Mouse (Mus musculus) forebrain, embryonic 10.5 days (tissue): Measurements from ENCODE around the gene Sec22b. TPM values are rescaled to one million over a fixed set of nuclear protein-coding genes. Genes with fewer than 3 reads are reported as not detected.
A peak's percentile ranks its signal among the peaks of the same experiment; 100 is the strongest.

Source experiments
- DNase-seq: peaks from one replicate; pipeline ENCODE4 v3.0.0-alpha.2; 2017; ENCODE audit warnings: low spot score; ENCODE audit errors: extremely low spot score
- H3K27ac ChIP-seq: fragments of 300-500 bp; sonication (generic); 2 replicates; pipeline ENCODE4 v1.5.1; 2016; ENCODE audit warnings: mild to moderate bottlenecking
- H3K27me3 ChIP-seq: fragments of 300-500 bp; sonication (generic); 2 replicates; pipeline ENCODE4 v1.6.1; 2016; ENCODE audit warnings: mild to moderate bottlenecking; ENCODE audit not compliant: poor library complexity, severe bottlenecking
- H3K36me3 ChIP-seq: fragments of 300-500 bp; sonication (generic); replicated peaks from 2 replicates; pipeline ENCODE4 v1.6.1; 2016; ENCODE audit warnings: mild to moderate bottlenecking, moderate library complexity
- H3K4me1 ChIP-seq: fragments of 300-500 bp; sonication (generic); 2 replicates; pipeline ENCODE4 v1.6.1; 2016
- H3K4me3 ChIP-seq: fragments of 300-500 bp; sonication (generic); 2 replicates; pipeline ENCODE4 v1.5.1; 2016; ENCODE audit warnings: mild to moderate bottlenecking, moderate library complexity
- H3K9me3 ChIP-seq: fragments of 300-500 bp; sonication (generic); 2 replicates; pipeline ENCODE4 v1.6.1; 2016; ENCODE audit warnings: mild to moderate bottlenecking, moderate library complexity
- WGBS: fragments of 180-500 bp; shearing (Covaris S2); methylation state at CpG from one replicate; pipeline ENCODE4 v1.1.7; 2016; 5-methylcytosine and 5-hydroxymethylcytosine counted together
- polyA plus RNA-seq: library from polyadenylated mRNA; unstranded; fragments of >200 nt; fragmentation: Nextera tagmentation; extraction: Ambion mirVana; gene quantifications from 2 replicates; pipeline ENCODE4 v1.2.1, GENCODE M21; 2016

Sec22b gene
- 114 TPM in 2 replicates for polyA plus RNA-seq

DNA sequence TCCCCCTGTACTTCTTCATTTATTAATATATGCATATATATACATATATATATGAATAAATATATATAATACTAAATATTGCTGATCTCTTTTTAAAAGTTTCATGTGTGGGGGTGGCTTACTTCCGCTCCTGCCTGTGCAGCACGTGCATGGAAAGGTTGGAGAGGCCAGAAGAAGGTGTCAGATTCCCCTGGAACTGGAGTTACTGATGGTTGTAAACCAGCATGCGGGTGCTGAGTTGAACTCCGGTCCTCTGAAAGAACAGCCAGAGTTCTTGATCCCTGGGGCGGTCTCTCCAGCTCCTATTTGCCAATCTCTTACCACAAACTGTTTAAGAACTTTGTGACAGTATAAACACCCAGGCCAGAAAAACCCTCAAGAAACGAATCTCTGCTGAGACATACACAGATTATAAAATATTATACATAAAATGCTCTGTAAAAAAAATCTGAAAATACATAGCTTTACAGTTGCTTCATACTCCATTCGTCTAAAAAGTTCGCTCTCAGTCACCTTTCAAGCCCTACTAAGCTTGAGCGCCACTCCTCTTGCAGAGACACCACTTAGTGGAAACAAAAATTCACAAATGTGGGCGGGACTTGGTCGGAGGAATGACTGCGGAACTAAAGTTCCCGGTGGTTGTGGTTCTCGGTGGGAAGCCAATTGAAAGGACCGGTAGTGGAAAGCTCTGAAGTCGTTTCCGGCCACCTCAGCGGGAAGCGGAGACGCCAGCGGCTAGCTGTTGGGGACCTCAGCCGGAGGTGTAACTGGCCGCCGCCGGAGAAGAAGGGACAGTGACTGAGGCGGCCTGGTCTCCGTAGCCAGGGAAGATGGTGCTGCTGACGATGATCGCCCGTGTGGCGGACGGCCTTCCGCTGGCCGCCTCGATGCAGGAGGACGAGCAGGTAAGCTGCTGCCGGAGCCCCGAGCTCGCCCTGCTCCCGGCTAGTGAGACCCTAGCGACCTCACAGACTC, at the start of gene Sec22b:
Sec22b (plus strand) TSS at position 675 of the 975 bp plus-strand sequence.
- peak; percentile 86 for DNase-seq
- H3K36me3 ChIP-seq = no peaks in the 10 kb centered on the region
- peak within 1 kb of the TSS; percentile 91 for H3K4me3 ChIP-seq
- peaks cover 18% of the 10 kb centered on the region for H3K4me1 ChIP-seq
- peak within 1 kb of the TSS; percentile 89 for H3K27ac ChIP-seq
- H3K27me3 ChIP-seq = no peaks in the 10 kb centered on the region
- no peaks in the 10 kb centered on the region for H3K9me3 ChIP-seq
- 6% methylated on average over 41 of the region's 41 CpGs for WGBS

DNA sequence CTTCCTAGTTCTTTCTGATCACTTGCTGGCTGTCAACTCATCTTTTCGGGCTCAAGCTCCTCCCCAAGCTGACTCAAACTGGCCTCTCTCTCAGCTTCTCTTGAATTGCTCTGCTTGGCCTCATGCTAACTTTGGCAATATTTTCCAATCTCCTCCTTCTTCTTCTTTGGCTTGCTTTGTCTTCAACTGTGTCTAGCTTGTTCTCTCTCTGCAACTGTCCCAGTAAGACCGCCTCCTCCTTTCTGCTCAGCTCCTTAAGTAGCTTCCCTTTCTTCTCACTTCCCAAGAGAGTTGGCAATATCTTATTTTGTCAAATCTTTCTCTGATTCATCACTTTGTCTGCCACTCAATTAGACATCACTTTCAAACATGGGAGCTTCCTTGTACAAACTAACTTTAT, 49.2 kb upstream of the Sec22b start:
- Histone ChIP-seq H3K27me3 (no peaks in the 10 kb centered on the region), H3K4me3 (no peak overlapping the region), H3K36me3 (no peaks in the 10 kb centered on the region), H3K27ac (no peak overlapping the region), H3K4me1 (no peaks in the 10 kb centered on the region), H3K9me3 (no peaks in the 10 kb centered on the region)
- DNase-seq = no peak
- 89% methylated on average over 2 of the region's 2 CpGs for WGBS

GRCm38 (mm10) chr3:97854575-97855384, 46.2 kb upstream of the Sec22b start:
- Histone ChIP-seq H3K4me3 (no peak overlapping the region), H3K36me3 (no peaks in the 10 kb centered on the region), H3K27me3 (no peaks in the 10 kb centered on the region), H3K4me1 (no peaks in the 10 kb centered on the region), H3K27ac (no peak overlapping the region), H3K9me3 (no peaks in the 10 kb centered on the region)
- 81% methylated on average over 9 of the region's 9 CpGs for WGBS
- DNase-seq = no peak

GRCm38 (mm10) chr3:97859400-97859799, 41.6 kb upstream of the Sec22b start:
- 86% methylated on average over 1 of the region's 1 CpGs for WGBS

GRCm38 (mm10) chr3:97860820-97861451, 40.1 kb upstream of the Sec22b start:
- no peaks in the 10 kb centered on the region for H3K4me1 ChIP-seq
- peaks cover 12% of the 10 kb centered on the region for H3K27me3 ChIP-seq
- H3K9me3 ChIP-seq = no peaks in the 10 kb centered on the region
- 93% methylated on average over 7 of the region's 7 CpGs for WGBS
- H3K36me3 ChIP-seq = no peaks in the 10 kb centered on the region
- H3K27ac ChIP-seq = no peak overlapping the region
- no peak overlapping the region for H3K4me3 ChIP-seq
- no peak for DNase-seq

More at GRCm38 (mm10) chr3:97859400-97859799, 41.6 kb upstream of the Sec22b start:
- no peaks in the 10 kb centered on the region for H3K27me3 ChIP-seq
- H3K36me3 ChIP-seq = no peaks in the 10 kb centered on the region
- H3K27ac ChIP-seq = no peak overlapping the region
- no peak for DNase-seq
- no peak overlapping the region for H3K4me3 ChIP-seq
- no peaks in the 10 kb centered on the region for H3K4me1 ChIP-seq
- H3K9me3 ChIP-seq = no peaks in the 10 kb centered on the region

DNA sequence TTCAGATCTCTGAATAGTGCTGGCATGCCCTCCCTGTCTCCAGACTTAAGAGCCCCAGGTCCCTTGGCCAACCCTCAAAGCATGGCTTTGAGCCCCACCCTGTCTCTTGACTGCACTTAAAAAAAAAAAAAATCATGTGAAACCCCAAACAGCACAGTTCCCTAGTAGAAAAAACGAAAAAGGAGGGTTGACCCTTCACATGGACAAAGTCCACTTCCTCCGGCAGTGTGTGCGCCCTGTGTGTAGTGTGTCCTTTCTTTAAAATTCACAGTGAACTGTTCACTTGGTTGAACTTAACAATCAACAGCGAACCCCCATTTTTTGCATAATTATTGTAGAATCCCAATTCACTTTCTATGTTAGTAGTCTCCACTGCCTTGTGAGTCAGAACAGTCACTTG, 34.3 kb upstream of the Sec22b start:
- Histone ChIP-seq H3K27me3 (peaks cover 55% of the 10 kb centered on the region), H3K36me3 (no peaks in the 10 kb centered on the region), H3K9me3 (no peaks in the 10 kb centered on the region), H3K4me3 (no peak overlapping the region), H3K27ac (no peak overlapping the region), H3K4me1 (peaks cover 16% of the 10 kb centered on the region)
- WGBS = 55% methylated on average over 4 of the region's 4 CpGs
- no peak for DNase-seq

DNA sequence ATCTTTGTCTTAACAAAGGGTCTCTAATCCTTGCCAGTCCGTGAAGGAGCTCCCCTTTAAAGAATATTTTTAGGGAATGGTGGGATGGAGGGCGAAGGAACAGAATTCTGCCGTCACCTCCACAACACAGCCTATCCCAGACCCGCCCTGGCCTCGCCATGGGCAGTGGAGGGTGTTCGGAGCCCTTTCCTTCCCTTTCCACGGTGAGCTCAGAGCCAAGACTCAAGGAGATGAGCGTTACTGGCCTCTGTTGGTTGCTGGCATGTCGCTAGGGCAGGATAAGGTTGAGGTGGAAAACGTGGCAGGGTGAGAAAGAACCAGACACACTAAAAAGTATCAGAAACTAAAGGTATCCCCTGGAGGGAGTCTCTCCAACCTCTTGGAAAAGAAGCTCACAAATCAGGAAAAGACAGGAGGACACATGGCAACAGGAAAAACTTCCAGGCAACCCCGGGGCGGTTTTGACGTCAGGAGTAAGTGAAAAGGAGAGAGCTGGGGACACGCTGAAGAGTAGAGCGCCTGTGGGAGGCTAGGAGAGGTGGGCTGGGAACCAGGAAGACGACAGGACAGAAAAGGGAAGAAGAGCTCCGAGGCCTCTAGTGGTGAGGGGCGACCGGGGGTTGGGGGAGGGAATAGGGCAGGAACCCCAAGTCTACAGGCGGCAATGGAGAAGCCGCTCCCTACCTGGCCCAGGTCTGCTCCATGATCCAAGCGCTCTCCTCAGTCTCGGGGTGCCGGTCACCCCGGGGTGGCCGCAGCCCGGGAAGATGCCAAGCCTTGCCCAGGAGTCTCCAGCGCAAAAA, 33.6 kb upstream of the Sec22b start:
- no peaks in the 10 kb centered on the region for H3K9me3 ChIP-seq
- peak; percentile 22 for DNase-seq
- peak overlapping the region; percentile 54 for H3K4me3 ChIP-seq
- 2% methylated on average over 28 of the region's 28 CpGs for WGBS
- H3K4me1 ChIP-seq = peaks cover 16% of the 10 kb centered on the region
- H3K36me3 ChIP-seq = no peaks in the 10 kb centered on the region
- peaks cover 55% of the 10 kb centered on the region for H3K27me3 ChIP-seq
- no peak overlapping the region for H3K27ac ChIP-seq

DNA sequence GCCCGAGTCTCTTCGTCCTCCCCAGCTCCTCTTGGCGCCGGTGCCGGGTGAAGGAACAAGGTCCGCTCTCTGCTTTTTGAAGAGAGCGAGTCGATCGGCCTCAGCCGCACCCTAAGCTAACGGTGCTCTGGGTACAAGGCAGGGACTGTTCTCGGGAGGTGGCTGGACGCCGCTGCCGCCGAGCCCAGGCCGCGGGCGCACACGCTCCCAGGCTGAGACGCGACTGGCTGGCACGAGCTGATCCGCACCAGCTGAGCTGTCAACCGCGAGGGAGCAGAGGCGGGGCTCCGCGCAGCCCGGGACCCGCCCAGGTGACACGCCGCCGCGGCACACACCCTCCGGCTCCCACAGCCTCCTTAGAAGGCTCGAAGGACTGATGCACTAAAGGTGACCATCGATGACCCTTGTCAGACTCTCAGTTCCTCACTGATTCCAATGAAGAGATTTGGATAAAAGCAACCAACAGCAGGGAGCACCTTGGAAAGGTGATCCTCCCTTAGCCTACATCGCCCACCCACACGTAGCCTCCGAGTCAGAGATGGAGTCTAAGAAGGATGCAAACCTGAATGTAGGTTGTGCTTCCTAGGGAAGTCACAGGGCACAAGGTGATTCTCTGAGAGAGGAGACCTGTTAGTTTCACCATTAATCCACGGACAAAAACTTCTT, 32.8 kb upstream of the Sec22b start:
- H3K27ac ChIP-seq = no peak overlapping the region
- H3K4me3 ChIP-seq = peak overlapping the region; percentile 54
- peaks cover 55% of the 10 kb centered on the region for H3K27me3 ChIP-seq
- H3K9me3 ChIP-seq = no peaks in the 10 kb centered on the region
- WGBS = 4% methylated on average over 42 of the region's 42 CpGs
- no peaks in the 10 kb centered on the region for H3K36me3 ChIP-seq
- peaks cover 16% of the 10 kb centered on the region for H3K4me1 ChIP-seq
- DNase-seq = peak; percentile 46

DNA sequence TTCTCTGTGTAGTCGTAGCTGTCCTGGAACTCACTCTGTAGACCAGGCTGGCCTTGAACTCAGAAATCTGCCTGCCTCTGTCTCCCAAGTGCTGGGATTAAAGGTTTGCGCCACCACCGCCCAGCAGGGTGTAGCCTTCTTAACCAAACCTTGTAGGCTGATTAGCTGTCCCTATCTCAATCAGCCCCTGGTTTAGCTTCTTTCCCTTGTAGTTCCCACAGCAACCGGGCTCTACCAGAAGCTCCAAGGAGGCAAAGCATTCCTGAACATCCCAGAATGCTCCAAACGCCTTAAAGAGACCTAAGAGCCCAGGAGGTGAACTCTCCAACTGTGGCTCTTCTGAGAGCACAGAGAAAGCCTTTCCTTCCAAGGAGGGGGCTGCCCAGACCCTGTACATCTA, 32.3 kb upstream of the Sec22b start:
- Histone ChIP-seq H3K27ac (no peak overlapping the region), H3K27me3 (peaks cover 55% of the 10 kb centered on the region), H3K9me3 (no peaks in the 10 kb centered on the region), H3K36me3 (no peaks in the 10 kb centered on the region), H3K4me3 (no peak overlapping the region), H3K4me1 (peaks cover 16% of the 10 kb centered on the region)
- 43% methylated on average over 5 of the region's 5 CpGs for WGBS
- no peak for DNase-seq

DNA sequence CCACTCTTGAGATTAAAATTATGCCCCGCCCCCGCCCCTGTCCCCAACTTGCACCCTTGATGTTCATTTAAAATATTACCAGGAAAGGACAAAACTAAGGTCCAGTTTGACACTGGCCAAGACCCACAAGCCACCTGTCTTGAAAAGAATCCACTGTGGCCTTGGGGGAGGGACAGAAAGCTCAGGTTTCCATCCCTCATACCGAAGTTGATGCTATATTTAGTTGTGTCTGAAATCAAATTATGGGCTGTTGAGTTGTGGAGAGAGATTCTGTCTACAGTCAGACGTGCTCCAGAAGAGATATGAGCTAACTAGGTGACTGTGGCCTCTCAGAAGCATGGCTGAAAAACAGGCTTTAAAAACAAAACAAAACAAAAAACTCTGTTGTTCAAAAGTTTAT, 31.3 kb upstream of the Sec22b start:
- DNase-seq = no peak
- H3K27ac ChIP-seq = no peak overlapping the region
- H3K4me1 ChIP-seq = peaks cover 20% of the 10 kb centered on the region
- 76% methylated on average over 4 of the region's 4 CpGs for WGBS
- H3K36me3 ChIP-seq = no peaks in the 10 kb centered on the region
- no peaks in the 10 kb centered on the region for H3K9me3 ChIP-seq
- H3K27me3 ChIP-seq = peaks cover 55% of the 10 kb centered on the region
- H3K4me3 ChIP-seq = no peak overlapping the region

DNA sequence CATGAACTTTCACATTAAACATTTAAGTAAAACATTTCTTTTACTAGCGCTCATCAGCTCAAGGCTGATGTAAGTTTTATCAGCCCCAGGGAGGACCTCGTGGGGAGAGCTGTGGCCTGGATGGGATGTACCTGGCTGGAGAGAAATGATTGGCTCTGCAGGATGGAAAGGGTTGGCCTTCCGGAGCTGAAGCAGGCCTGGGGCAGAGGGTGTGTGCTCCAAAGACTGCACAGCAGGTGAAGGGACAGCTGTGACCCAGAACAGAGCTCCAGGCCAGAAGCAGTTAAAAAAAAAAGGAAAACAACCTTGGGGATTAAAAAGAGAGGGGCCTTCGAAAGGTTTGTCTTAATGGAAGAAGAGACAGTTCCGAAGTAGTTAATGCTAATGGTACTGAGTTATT, 26.2 kb upstream of the Sec22b start:
- 17% methylated on average over 5 of the region's 5 CpGs for WGBS
- Histone ChIP-seq H3K27ac (no peak overlapping the region), H3K4me1 (peaks cover 13% of the 10 kb centered on the region), H3K27me3 (peaks cover 5% of the 10 kb centered on the region; the same call in 1 of the 2 replicates), H3K36me3 (no peaks in the 10 kb centered on the region), H3K9me3 (no peaks in the 10 kb centered on the region), H3K4me3 (no peak overlapping the region)
- DNase-seq = no peak
